Mouse (Mus musculus): ENCODE measurements around the gene Rbm20. TPM values are rescaled to one million over a fixed set of nuclear protein-coding genes. Genes with fewer than 3 reads are reported as not detected.

Rbm20 gene
- polyA plus RNA-seq (2012; rRNA removed): 2.5 and 3.1 TPM in 2 replicates

DNA sequence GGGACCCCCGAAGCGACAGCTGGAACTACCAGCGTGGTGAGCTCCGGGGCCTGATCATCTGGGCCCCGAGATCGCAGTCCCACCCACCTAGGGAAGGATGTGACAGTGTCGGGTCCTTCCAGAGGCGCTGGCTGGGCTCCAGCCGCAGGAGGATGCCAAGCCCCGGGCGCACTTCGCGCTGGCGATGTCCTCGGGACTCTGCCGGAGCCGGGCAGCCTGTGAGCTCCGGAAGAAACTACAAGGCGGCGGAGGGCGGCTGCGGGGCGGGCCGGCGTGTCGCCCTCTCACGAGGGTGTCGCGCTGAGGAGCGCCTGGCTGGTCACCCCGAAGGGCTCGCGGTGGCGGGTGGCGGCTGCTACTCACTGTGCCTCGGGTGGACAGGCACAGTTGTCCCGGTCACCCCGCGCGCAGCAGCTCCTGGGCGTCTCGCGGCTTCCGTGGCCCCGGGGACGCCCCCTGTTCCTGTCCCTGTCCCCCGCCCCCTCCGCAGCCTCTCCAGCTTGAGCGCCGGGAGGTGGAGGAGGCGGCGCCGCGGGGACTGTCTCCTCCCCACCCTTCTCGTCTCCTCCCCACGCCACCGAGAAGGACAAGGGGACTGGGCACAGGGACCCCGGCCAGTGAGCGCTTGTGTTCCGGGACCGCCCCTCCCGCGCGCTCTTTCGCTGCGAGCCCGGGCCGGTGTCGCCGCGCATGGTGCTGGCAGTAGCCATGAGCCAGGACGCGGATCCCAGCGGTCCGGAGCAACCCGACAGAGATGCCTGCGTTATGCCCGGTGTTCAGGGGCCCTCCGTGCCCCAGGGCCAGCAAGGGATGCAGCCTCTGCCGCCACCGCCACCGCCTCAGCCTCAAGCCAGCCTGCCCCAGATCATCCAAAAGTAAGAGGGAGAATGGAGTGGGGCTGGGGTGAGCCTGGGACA lies at the start of gene Rbm20:
Rbm20 (plus strand) TSS at position 589 of the 917 bp plus-strand sequence.
- 1% methylated on average over 82 of the region's 82 CpGs for whole genome bisulfite sequencing
- Histone ChIP-seq H3K4me3 (replicated peaks; ENCODE audit: insufficient read depth, low read depth, low read length) (peak within 1 kb of the TSS; percentile 32), H3K4me1 (ENCODE audit: control insufficient read depth, insufficient read depth, low read length) (no peaks in the 10 kb centered on the region), H3K27me3 (ENCODE audit: control insufficient read depth, insufficient read depth, low read length) (peaks cover 5% of the 10 kb centered on the region; the same call in 1 of the 2 replicates), H3K27ac (ENCODE audit: insufficient read depth, low read length) (no peak within 1 kb of the TSS)
- peak; percentile 19 to 24 for DNase-seq
- TF ChIP-seq CTCF (IDR thresholded peaks at IDR 0.05; ENCODE audit: borderline replicate concordance, insufficient read depth, low read depth, low read length): no peak
- TF ChIP-seq POLR2A (IDR thresholded peaks at IDR 0.05; ENCODE audit: borderline replicate concordance, insufficient read depth, low read length): no peak

DNA sequence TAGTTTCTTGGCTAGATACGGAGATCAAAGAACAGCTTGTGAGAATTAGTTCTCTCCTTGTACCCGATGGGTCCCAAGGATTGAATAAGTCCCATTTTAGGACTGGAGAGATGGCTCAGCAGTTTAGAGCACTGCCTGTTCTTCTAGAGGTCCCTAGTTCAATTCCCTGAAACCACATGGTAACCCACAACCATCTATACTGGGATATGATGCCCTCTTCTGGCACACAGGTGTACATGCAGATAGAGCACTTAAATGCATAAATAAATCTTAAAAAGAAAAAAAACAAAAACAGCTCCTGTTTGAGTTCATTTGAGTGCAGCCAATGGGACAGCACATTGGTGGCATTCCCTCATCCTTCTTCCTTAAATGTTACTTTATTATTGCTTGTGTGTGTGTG lies 39.1 kb upstream of the Rbm20 start:
- WGBS: 83% methylated on average over 2 of the region's 2 CpGs

DNA sequence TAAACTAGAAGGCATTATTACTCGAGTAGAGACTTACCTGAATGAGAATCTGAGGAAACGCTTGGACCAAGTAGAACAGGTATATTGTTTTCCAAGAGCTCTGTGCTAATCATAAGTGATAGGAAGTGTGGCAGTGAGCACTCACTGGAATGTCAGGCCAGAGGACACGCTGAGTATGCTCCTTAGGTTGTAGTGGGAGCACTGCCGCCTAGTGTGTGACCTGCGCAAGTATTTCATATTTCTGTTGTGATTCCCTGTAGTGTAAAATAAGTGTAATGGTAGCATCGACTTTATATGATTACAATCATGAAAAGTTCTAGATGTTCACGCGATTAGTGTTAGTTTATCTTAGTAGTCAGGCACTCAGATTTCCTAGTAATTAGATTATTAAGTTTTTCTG lies 38.4 kb upstream of the Rbm20 start:
- no peaks in the 10 kb centered on the region for H3K4me1 ChIP-seq (ENCODE audit: control insufficient read depth, insufficient read depth, low read length)
- WGBS: 84% methylated on average over 8 of the region's 8 CpGs
- no peaks in the 10 kb centered on the region for H3K27me3 ChIP-seq (ENCODE audit: control insufficient read depth, insufficient read depth, low read length)
- H3K4me3 ChIP-seq (replicated peaks; ENCODE audit: insufficient read depth, low read depth, low read length): no peak overlapping the region
- no peak for DNase-seq
- no peak overlapping the region for H3K27ac ChIP-seq (ENCODE audit: insufficient read depth, low read length)
- TF ChIP-seq POLR2A (IDR thresholded peaks at IDR 0.05; ENCODE audit: borderline replicate concordance, insufficient read depth, low read length): no peak
- no peak for TF ChIP-seq CTCF (IDR thresholded peaks at IDR 0.05; ENCODE audit: borderline replicate concordance, insufficient read depth, low read depth, low read length)

More for the DNA sequence above, 39.1 kb upstream of the Rbm20 start:
- TF ChIP-seq CTCF (IDR thresholded peaks at IDR 0.05; ENCODE audit: borderline replicate concordance, insufficient read depth, low read depth, low read length): no peak
- TF ChIP-seq POLR2A (IDR thresholded peaks at IDR 0.05; ENCODE audit: borderline replicate concordance, insufficient read depth, low read length): no peak
- no peak for DNase-seq
- no peaks in the 10 kb centered on the region for H3K27me3 ChIP-seq (ENCODE audit: control insufficient read depth, insufficient read depth, low read length)
- no peaks in the 10 kb centered on the region for H3K4me1 ChIP-seq (ENCODE audit: control insufficient read depth, insufficient read depth, low read length)
- no peak overlapping the region for H3K4me3 ChIP-seq (replicated peaks; ENCODE audit: insufficient read depth, low read depth, low read length)
- H3K27ac ChIP-seq (ENCODE audit: insufficient read depth, low read length): no peak overlapping the region

DNA sequence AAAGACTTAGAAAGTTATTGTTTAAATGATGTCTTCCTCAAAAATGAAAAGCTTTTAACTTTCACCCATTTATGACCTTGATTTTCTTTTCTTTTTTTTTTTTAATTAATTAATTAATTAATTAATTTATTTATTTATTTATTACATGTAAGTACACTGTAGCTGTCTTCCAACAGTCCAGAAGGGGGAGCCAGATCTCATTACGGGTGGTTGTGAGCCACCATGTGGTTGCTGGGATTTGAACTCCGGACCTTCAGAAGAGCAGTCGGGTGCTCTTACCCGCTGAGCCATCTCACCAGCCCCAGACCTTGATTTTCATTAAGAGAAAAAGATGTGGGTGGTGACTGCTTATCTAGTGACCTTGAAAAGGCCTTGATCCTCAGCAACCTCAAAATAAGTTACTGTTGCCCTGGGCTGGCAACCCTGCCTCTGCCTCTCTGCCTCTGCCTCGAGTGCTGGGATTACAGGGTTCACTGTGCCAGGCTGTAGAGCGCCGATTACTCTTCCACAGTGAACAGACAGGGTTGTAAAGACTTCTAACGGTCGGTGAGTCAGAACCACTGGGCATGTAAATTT lies 33.0 kb upstream of the Rbm20 start:
- no peak overlapping the region for H3K4me3 ChIP-seq (replicated peaks; ENCODE audit: insufficient read depth, low read depth, low read length)
- peaks cover 3% of the 10 kb centered on the region; the same call in 1 of the 2 replicates for H3K4me1 ChIP-seq (ENCODE audit: control insufficient read depth, insufficient read depth, low read length)
- H3K27me3 ChIP-seq (ENCODE audit: control insufficient read depth, insufficient read depth, low read length): no peaks in the 10 kb centered on the region
- DNase-seq: peak in 1 of 2 experiments; percentile 22
- WGBS: 85% methylated on average over 9 of the region's 9 CpGs
- TF ChIP-seq POLR2A (IDR thresholded peaks at IDR 0.05; ENCODE audit: borderline replicate concordance, insufficient read depth, low read length): no peak
- H3K27ac ChIP-seq (ENCODE audit: insufficient read depth, low read length): no peak overlapping the region

DNA sequence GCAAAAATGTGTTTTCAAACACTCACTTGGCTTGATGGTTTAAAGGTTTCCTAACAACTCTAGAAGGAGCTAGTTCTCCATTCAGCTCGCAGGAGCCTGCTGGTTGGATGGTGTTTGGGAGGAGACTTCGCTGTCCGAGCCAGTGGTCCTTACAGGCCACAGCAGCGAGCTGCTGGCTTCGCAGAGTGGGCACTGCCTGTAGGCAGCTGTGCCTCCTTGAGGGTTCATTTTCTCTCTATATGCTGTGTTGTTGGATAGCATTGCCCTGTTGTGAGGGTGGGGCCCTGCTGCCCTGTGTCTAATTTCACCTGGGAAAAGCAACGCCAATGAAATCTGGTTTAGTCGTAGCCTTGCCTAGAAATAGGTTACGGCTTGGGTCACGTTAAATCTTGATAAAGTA lies 29.8 kb upstream of the Rbm20 start:
- peaks cover 3% of the 10 kb centered on the region; the same call in 1 of the 2 replicates for H3K4me1 ChIP-seq (ENCODE audit: control insufficient read depth, insufficient read depth, low read length)
- TF ChIP-seq CTCF (IDR thresholded peaks at IDR 0.05; ENCODE audit: borderline replicate concordance, insufficient read depth, low read depth, low read length) (no peak), POLR2A (IDR thresholded peaks at IDR 0.05; ENCODE audit: borderline replicate concordance, insufficient read depth, low read length) (no peak)
- H3K27ac ChIP-seq (ENCODE audit: insufficient read depth, low read length): no peak overlapping the region
- no peaks in the 10 kb centered on the region for H3K27me3 ChIP-seq (ENCODE audit: control insufficient read depth, insufficient read depth, low read length)
- no peak for DNase-seq
- H3K4me3 ChIP-seq (replicated peaks; ENCODE audit: insufficient read depth, low read depth, low read length): no peak overlapping the region
- 83% methylated on average over 9 of the region's 9 CpGs for WGBS

DNA sequence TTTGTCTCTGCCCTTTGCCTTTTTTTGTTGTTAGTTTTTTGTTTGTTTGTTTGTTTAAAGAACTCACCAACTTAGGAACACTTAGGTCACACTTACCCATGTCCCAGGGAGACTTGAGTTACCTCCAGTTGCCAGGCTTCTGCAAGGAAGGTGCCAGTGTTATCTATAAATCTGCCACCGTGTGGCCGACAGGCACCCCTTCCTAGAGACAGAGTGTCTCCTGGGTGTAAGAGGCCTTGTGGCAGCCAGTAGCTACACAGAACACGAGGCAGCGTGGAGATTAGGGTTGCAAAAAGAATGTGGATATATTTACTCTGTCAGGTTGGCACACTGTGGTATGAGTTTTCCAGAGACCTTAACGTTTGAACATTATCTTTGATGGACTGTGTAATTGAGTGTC lies 29.1 kb upstream of the Rbm20 start:
- Histone ChIP-seq H3K27ac (ENCODE audit: insufficient read depth, low read length) (no peak overlapping the region), H3K4me1 (ENCODE audit: control insufficient read depth, insufficient read depth, low read length) (peaks cover 3% of the 10 kb centered on the region; the same call in 1 of the 2 replicates), H3K27me3 (ENCODE audit: control insufficient read depth, insufficient read depth, low read length) (no peaks in the 10 kb centered on the region), H3K4me3 (replicated peaks; ENCODE audit: insufficient read depth, low read depth, low read length) (no peak overlapping the region)
- 26% methylated on average over 5 of the region's 5 CpGs for WGBS
- TF ChIP-seq POLR2A (IDR thresholded peaks at IDR 0.05; ENCODE audit: borderline replicate concordance, insufficient read depth, low read length) (no peak), CTCF (IDR thresholded peaks at IDR 0.05; ENCODE audit: borderline replicate concordance, insufficient read depth, low read depth, low read length) (no peak)
- no peak for DNase-seq

DNA sequence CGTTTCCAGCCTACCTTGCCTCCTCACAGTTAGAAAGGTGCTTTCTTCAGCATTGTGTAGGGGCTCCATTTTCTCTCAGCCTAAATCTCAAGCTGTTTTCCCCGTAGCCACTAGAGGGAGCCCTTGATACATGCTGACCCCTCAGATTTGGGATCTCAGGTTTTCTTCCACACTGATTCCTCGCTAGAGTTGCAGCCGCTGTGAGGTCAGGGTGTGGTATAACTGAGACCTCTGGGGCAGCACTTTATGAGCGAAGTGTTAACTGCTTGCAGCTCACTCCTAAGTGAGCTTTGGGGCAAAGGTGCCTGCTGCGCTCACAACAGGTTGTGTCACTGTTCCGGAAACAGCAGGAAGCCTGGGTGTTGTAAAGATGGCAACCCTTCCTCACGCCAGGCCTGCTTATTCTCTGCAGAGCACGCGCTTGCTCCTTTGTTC lies 28.3 kb upstream of the Rbm20 start:
- Histone ChIP-seq H3K4me3 (replicated peaks; ENCODE audit: insufficient read depth, low read depth, low read length) (no peak overlapping the region), H3K27me3 (ENCODE audit: control insufficient read depth, insufficient read depth, low read length) (no peaks in the 10 kb centered on the region; the same call in 1 of the 2 replicates), H3K4me1 (ENCODE audit: control insufficient read depth, insufficient read depth, low read length) (peaks cover 3% of the 10 kb centered on the region; the same call in 1 of the 2 replicates), H3K27ac (ENCODE audit: insufficient read depth, low read length) (no peak overlapping the region)
- peak; percentile 61 to 72 for DNase-seq
- TF ChIP-seq POLR2A (IDR thresholded peaks at IDR 0.05; ENCODE audit: borderline replicate concordance, insufficient read depth, low read length): no peak
- peak; percentile 79 for TF ChIP-seq CTCF (IDR thresholded peaks at IDR 0.05; ENCODE audit: borderline replicate concordance, insufficient read depth, low read depth, low read length)
- 19% methylated on average over 10 of the region's 10 CpGs for WGBS
